In genomic region chr8:107560820-107561536, GRCm38 (mm10) we compare ENCODE assay signal across 9 mouse cellular contexts. TPM values are rescaled to one million over a fixed set of nuclear protein-coding genes. Genes with fewer than 3 reads are reported as not detected.
DNase-seq lines count a peak whose midpoint lies in the region; ATAC-seq and TF ChIP-seq lines count a peak whose summit lies in the region.
"Had no signal": no experiment of that assay in that cellular context is flagged by ENCODE, and none has a peak within 500 bp of the region (broad histone marks: within the 10 kb centered on the region; RNA-seq: fewer than 3 reads in every experiment).

No protein-coding gene starts in this region.

- DNase-seq in heart, embryonic 10.5 days (ENCODE audit: low spot score): no peak
- DNase-seq in heart, postnatal 14 days: no peak
- peak; percentile 27 for DNase-seq in thymus, adult 2 months
- DNase-seq in thymus, adult 18-20 months: no peak
- no peak for DNase-seq in liver, embryonic 11.5 days (ENCODE audit: low spot score)
- DNase-seq in thymus, postnatal 25 days: peak; percentile 22
- no peak for DNase-seq in urinary bladder, adult 2 months (ENCODE audit: low spot score)
- no peak for DNase-seq in layer of hippocampus, adult 2 months (ENCODE audit: low spot score in 2 of 2)

- peaks cover 23% of the 10 kb centered on the region for H3K36me3 ChIP-seq in heart, embryonic 10.5 days
- peaks cover 4% of the 10 kb centered on the region; the same call in 1 of the 2 replicates for H3K36me3 ChIP-seq in thymus, adult 2 months (ENCODE audit: control insufficient read depth, insufficient read depth, low read length)
- no peaks in the 10 kb centered on the region; the same call in 1 of the 2 replicates for H3K36me3 ChIP-seq in liver, embryonic 11.5 days (ENCODE audit: control insufficient read depth, insufficient read depth, low read length)

- H3K27me3 ChIP-seq in heart, embryonic 10.5 days (ENCODE audit: insufficient read depth, poor library complexity, severe bottlenecking): no peaks in the 10 kb centered on the region
- no peaks in the 10 kb centered on the region for H3K27me3 ChIP-seq in thymus, adult 2 months (ENCODE audit: control insufficient read depth, insufficient read depth, low read length)
- no peaks in the 10 kb centered on the region for H3K27me3 ChIP-seq in liver, embryonic 11.5 days (replicated peaks; ENCODE audit: control insufficient read depth, insufficient read depth, low read length)
- H3K27me3 ChIP-seq: neural tube, embryonic 15.5 days had no signal

- no peaks in the 10 kb centered on the region for H3K9me3 ChIP-seq in heart, embryonic 10.5 days
- no peaks in the 10 kb centered on the region for H3K9me3 ChIP-seq in liver, embryonic 11.5 days (ENCODE audit: control insufficient read depth, low read length)
- H3K9me3 ChIP-seq: neural tube, embryonic 15.5 days had no signal

- intact Hi-C loops in heart, postnatal 14 days (cut with DNase I): no loop called here

- TF ChIP-seq POLR2A in thymus, adult 2 months (IDR thresholded peaks at IDR 0.05; ENCODE audit: control insufficient read depth, extremely low read depth, insufficient read depth, low read length, poor library complexity): no peak

- H3K27ac ChIP-seq in heart, embryonic 10.5 days: 0 out of 2 replicates have a peak overlapping the region, but pooled peaks have one; percentile 10
- H3K27ac ChIP-seq in thymus, adult 2 months (ENCODE audit: control insufficient read depth, insufficient read depth, low read length): no peak overlapping the region
- H3K27ac ChIP-seq in liver, embryonic 11.5 days (ENCODE audit: low read depth, low read length): 0 out of 2 replicates have a peak overlapping the region, but pooled peaks have one; percentile 19
- H3K27ac ChIP-seq in layer of hippocampus, adult 2 months: no peak overlapping the region
- H3K27ac ChIP-seq: neural tube, embryonic 15.5 days had no signal

- peaks cover 24% of the 10 kb centered on the region for H3K4me1 ChIP-seq in heart, embryonic 10.5 days
- H3K4me1 ChIP-seq in thymus, adult 2 months (replicated peaks; ENCODE audit: control insufficient read depth, insufficient read depth, low read length): peaks cover 9% of the 10 kb centered on the region
- no peaks in the 10 kb centered on the region; the same call in 1 of the 2 replicates for H3K4me1 ChIP-seq in liver, embryonic 11.5 days (replicated peaks; ENCODE audit: control insufficient read depth, insufficient read depth, low read length)

- TF ChIP-seq CTCF in thymus, adult 2 months (IDR thresholded peaks at IDR 0.05; ENCODE audit: borderline replicate concordance, control insufficient read depth, extremely low read depth, insufficient read depth, low read length, poor library complexity): no peak
- TF ChIP-seq CTCF in layer of hippocampus, adult 2 months (conservative IDR thresholded peaks at IDR 0.05): no peak

- H3K9ac ChIP-seq in liver, embryonic 11.5 days (ENCODE audit: low read depth, low read length): peak overlapping the region; percentile 37; the same call in 1 of the 2 replicates
- H3K9ac ChIP-seq: neural tube, embryonic 15.5 days had no signal

- peak overlapping the region; percentile 39 for H3K4me2 ChIP-seq in liver, embryonic 11.5 days
- H3K4me2 ChIP-seq: neural tube, embryonic 15.5 days had no signal

- no peak for ATAC-seq in liver, embryonic 11.5 days (replicated peaks; ENCODE audit: low FRiP score)

- WGBS in heart, embryonic 10.5 days: 52% methylated on average over 16 of the region's 16 CpGs
- 8% methylated on average over 16 of the region's 16 CpGs for WGBS in thymus, adult 2 months
- WGBS in liver, embryonic 11.5 days: 38% methylated on average over 16 of the region's 16 CpGs

- H3K4me3 ChIP-seq in heart, embryonic 10.5 days: no peak overlapping the region
- no peak overlapping the region for H3K4me3 ChIP-seq in thymus, adult 2 months (ENCODE audit: control insufficient read depth, insufficient read depth, low read length)
- H3K4me3 ChIP-seq in liver, embryonic 11.5 days (ENCODE audit: low read depth, low read length): 0 out of 2 replicates have a peak overlapping the region, but pooled peaks have one; percentile 3
- no peak overlapping the region for H3K4me3 ChIP-seq in layer of hippocampus, adult 2 months
- H3K4me3 ChIP-seq: neural tube, embryonic 15.5 days had no signal

RNA-seq across cellular contexts. Expression of gene Psmd7, which starts 27.3 kb away (rescaled TPM):
- polyA plus RNA-seq in heart, embryonic 10.5 days (2016; fragmentation: Nextera tagmentation; extraction: Ambion mirVana): 248 and 324 TPM in 2 replicates
- 10 to 100 TPM; 82.7 to 91.6 TPM for total RNA-seq in heart, postnatal 14 days (2021)
- polyA plus RNA-seq in thymus, adult 2 months (2012; rRNA removed): 48.9 and 52.2 TPM in 2 replicates
- 358 and 365 TPM in 2 replicates for polyA plus RNA-seq in liver, embryonic 11.5 days (2014; fragmentation: Nextera tagmentation; extraction: Ambion mirVana)
- polyA plus RNA-seq in urinary bladder, adult 2 months (2012; rRNA removed): 107 and 113 TPM in 2 replicates
- 100 to 1,000 TPM; 103 to 107 TPM for total RNA-seq in layer of hippocampus, adult 2 months (2021)

Comparison
In these comparisons a context has a peak if more than half of its experiments do, and no peak if none do; other contexts are left out.
1. DNase-seq: peak in thymus, adult 2 months (single experiment) and thymus, postnatal 25 days (single experiment); none in heart, embryonic 10.5 days (single experiment), heart, postnatal 14 days (0 of 2), thymus, adult 18-20 months (0 of 2), liver, embryonic 11.5 days (single experiment), urinary bladder, adult 2 months (single experiment) and layer of hippocampus, adult 2 months (0 of 2).
2. H3K27ac ChIP-seq: peak in heart, embryonic 10.5 days (single experiment) and liver, embryonic 11.5 days (single experiment); none in thymus, adult 2 months (single experiment) and layer of hippocampus, adult 2 months (single experiment).